Mouse (Mus musculus) kidney, postnatal 0 days (tissue): ENCODE results near the gene Padi2. TPM values are rescaled to one million over a fixed set of nuclear protein-coding genes. Genes with fewer than 3 reads are reported as not detected.

ENCODE experiments used
- ATAC-seq: fragments of 200-750 bp; cut with Nextera tagmentation; replicated peaks from 2 replicates; pipeline ENCODE4 v1.8.0; 2017; ENCODE audit warnings: low read depth, moderate number of reproducible peaks, moderate TSS enrichment, moderate library complexity; ENCODE audit not compliant: low FRiP score
- DNase-seq: peaks from one replicate; pipeline ENCODE4 v3.0.0-alpha.2; 2016; ENCODE audit warnings: low spot score
- H3K27ac ChIP-seq: fragments of 300-500 bp; sonication (generic); 2 replicates; pipeline ENCODE4 v1.5.1; 2014; ENCODE audit warnings: mild to moderate bottlenecking
- H3K27me3 ChIP-seq: fragments of 300-500 bp; sonication (generic); 2 replicates; pipeline ENCODE4 v1.6.1; 2014; ENCODE audit warnings: low read length, mixed read lengths; ENCODE audit not compliant: insufficient read depth
- H3K36me3 ChIP-seq: fragments of 300-500 bp; sonication (generic); 2 replicates; pipeline ENCODE4 v1.6.1; 2014; ENCODE audit warnings: low read length, mixed read lengths; ENCODE audit not compliant: insufficient read depth
- H3K4me1 ChIP-seq: fragments of 300-500 bp; sonication (generic); replicated peaks from 2 replicates; pipeline ENCODE4 v1.6.1; 2014; ENCODE audit warnings: antibody characterized with exemption, low read length, mixed read lengths; ENCODE audit not compliant: insufficient read depth
- H3K4me2 ChIP-seq: fragments of 300-500 bp; sonication (generic); 2 replicates; pipeline ENCODE4 v1.6.1; 2014; ENCODE audit warnings: mild to moderate bottlenecking, low read length, moderate library complexity, mixed read lengths
- H3K4me3 ChIP-seq: fragments of 300-500 bp; sonication (generic); replicated peaks from 2 replicates; pipeline ENCODE4 v1.5.1; 2014; ENCODE audit warnings: low read depth, low read length
- H3K9ac ChIP-seq: fragments of 300-500 bp; sonication (generic); 2 replicates; pipeline ENCODE4 v1.6.1; 2014; ENCODE audit warnings: low read depth, low read length
- H3K9me3 ChIP-seq: fragments of 300-500 bp; sonication (generic); replicated peaks from 2 replicates; pipeline ENCODE4 v1.6.1; 2016; ENCODE audit warnings: low read length, inconsistent platforms, mixed read lengths
- CTCF ChIP-seq: IDR thresholded peaks from 2 replicates; pipeline ENCODE4 v1.5.1; 2016; ENCODE audit warnings: antibody characterized with exemption, low read depth, mild to moderate bottlenecking, moderate library complexity
- WGBS: fragments of 180-500 bp; shearing (Covaris S2); extraction: QIAGEN DNeasy Blood & Tissue Kit; methylation state at CpG from one replicate; pipeline ENCODE4 v1.1.7; 2014; 5-methylcytosine and 5-hydroxymethylcytosine counted together
- polyA plus RNA-seq: library from polyadenylated mRNA; unstranded; fragments of >200 nt; fragmentation: Nextera tagmentation; extraction: Ambion mirVana; gene quantifications from 2 replicates; pipeline ENCODE4 v1.2.1, GENCODE M21; 2015

Gene Padi2
- polyA plus RNA-seq, 1 experiment from 2014 or later, result 21.1 TPM

- Histone ChIP-seq H3K27me3 (no peaks in the 10 kb centered on the region), H3K9me3 (no peaks in the 10 kb centered on the region), H3K9ac (no peak overlapping the region), H3K4me3 (no peak overlapping the region), H3K4me2 (no peak overlapping the region), H3K4me1 (no peaks in the 10 kb centered on the region), H3K36me3 (no peaks in the 10 kb centered on the region), H3K27ac (no peak overlapping the region)
- no peak for ATAC-seq
- 71% methylated on average over 11 of the region's 11 CpGs for WGBS
- TF ChIP-seq CTCF, result no peak
- no peak for DNase-seq
These were observed 44.0 kb upstream of the Padi2 start for GRCm38 (mm10) chr4:140862036-140862650.

GRCm38 (mm10) chr4:140868484-140869190 lies 37.5 kb upstream of the Padi2 start:
- Histone ChIP-seq H3K4me1 (no peaks in the 10 kb centered on the region), H3K9me3 (peaks cover 3% of the 10 kb centered on the region; the same call in 1 of the 2 replicates), H3K4me2 (peak overlapping the region; percentile 24; the same call in 1 of the 2 replicates), H3K27ac (no peak overlapping the region), H3K4me3 (no peak overlapping the region), H3K36me3 (no peaks in the 10 kb centered on the region), H3K9ac (no peak overlapping the region), H3K27me3 (no peaks in the 10 kb centered on the region)
- no peak for ATAC-seq
- DNase-seq, result peak; percentile 23
- WGBS, result 10% methylated on average over 14 of the region's 14 CpGs
- no peak for TF ChIP-seq CTCF

GRCm38 (mm10) chr4:140869945-140870344 lies 36.2 kb upstream of the Padi2 start:
- Histone ChIP-seq H3K4me1 (no peaks in the 10 kb centered on the region), H3K27ac (no peak overlapping the region), H3K9ac (no peak overlapping the region), H3K4me2 (no peak overlapping the region), H3K27me3 (no peaks in the 10 kb centered on the region), H3K9me3 (peaks cover 3% of the 10 kb centered on the region; the same call in 1 of the 2 replicates), H3K4me3 (no peak overlapping the region), H3K36me3 (no peaks in the 10 kb centered on the region)
- TF ChIP-seq CTCF, result no peak
- WGBS, result 89% methylated on average over 8 of the region's 8 CpGs
- ATAC-seq (no peak), DNase-seq (no peak)

GRCm38 (mm10) chr4:140870876-140871275 lies 35.3 kb upstream of the Padi2 start:
- Histone ChIP-seq H3K27ac (no peak overlapping the region), H3K9me3 (peaks cover 3% of the 10 kb centered on the region; the same call in 1 of the 2 replicates), H3K9ac (no peak overlapping the region), H3K36me3 (no peaks in the 10 kb centered on the region), H3K4me3 (no peak overlapping the region), H3K4me2 (no peak overlapping the region), H3K4me1 (no peaks in the 10 kb centered on the region), H3K27me3 (no peaks in the 10 kb centered on the region)
- TF ChIP-seq CTCF, result no peak
- no peak for ATAC-seq
- 80% methylated on average over 7 of the region's 7 CpGs for WGBS
- no peak for DNase-seq

- no peak for ATAC-seq
- Histone ChIP-seq H3K9me3 (peaks cover 3% of the 10 kb centered on the region; the same call in 1 of the 2 replicates), H3K9ac (no peak overlapping the region), H3K27me3 (no peaks in the 10 kb centered on the region), H3K4me2 (no peak overlapping the region), H3K4me3 (no peak overlapping the region), H3K27ac (no peak overlapping the region), H3K36me3 (no peaks in the 10 kb centered on the region), H3K4me1 (no peaks in the 10 kb centered on the region)
- WGBS, result 79% methylated on average over 3 of the region's 3 CpGs
- DNase-seq, result no peak
- no peak for TF ChIP-seq CTCF
These were observed 34.8 kb upstream of the Padi2 start for GRCm38 (mm10) chr4:140871376-140871775.

- Histone ChIP-seq H3K9me3 (peaks cover 3% of the 10 kb centered on the region; the same call in 1 of the 2 replicates), H3K4me1 (no peaks in the 10 kb centered on the region), H3K4me3 (no peak overlapping the region), H3K27ac (no peak overlapping the region), H3K4me2 (no peak overlapping the region), H3K36me3 (no peaks in the 10 kb centered on the region), H3K9ac (no peak overlapping the region), H3K27me3 (no peaks in the 10 kb centered on the region)
- 78% methylated on average over 8 of the region's 8 CpGs for WGBS
- ATAC-seq (no peak), DNase-seq (no peak)
- no peak for TF ChIP-seq CTCF
These were observed 34.1 kb upstream of the Padi2 start for GRCm38 (mm10) chr4:140871851-140872685.
